Comparison of ENCODE assay signal across 10 mouse cellular contexts in genomic region chr15:103302341-103303021, GRCm38 (mm10). TPM values are rescaled to one million over a fixed set of nuclear protein-coding genes. Genes with fewer than 3 reads are reported as not detected.
DNase-seq lines count a peak whose midpoint lies in the region; ATAC-seq and TF ChIP-seq lines count a peak whose summit lies in the region.
"Had no signal": no experiment of that assay in that cellular context is flagged by ENCODE, and none has a peak within 500 bp of the region (broad histone marks: within the 10 kb centered on the region; RNA-seq: fewer than 3 reads in every experiment).

No protein-coding gene starts in this region.

- ATAC-seq in liver, embryonic 11.5 days (replicated peaks; ENCODE audit: low FRiP score): no peak
- ATAC-seq in liver, postnatal 0 days: no peak
- ATAC-seq in forebrain, embryonic 11.5 days (replicated peaks; ENCODE audit: low FRiP score): no peak
- ATAC-seq in limb, embryonic 13.5 days (ENCODE audit: low FRiP score, low read depth): no peak
- ATAC-seq in stomach, embryonic 15.5 days (ENCODE audit: insufficient read depth, low FRiP score, low read depth): no peak

- peaks cover 12% of the 10 kb centered on the region for H3K36me3 ChIP-seq in liver, embryonic 11.5 days (ENCODE audit: control insufficient read depth, insufficient read depth, low read length)
- H3K36me3 ChIP-seq in liver, postnatal 0 days (replicated peaks; ENCODE audit: insufficient read depth, low read length): peaks cover 20% of the 10 kb centered on the region
- H3K36me3 ChIP-seq in forebrain, embryonic 11.5 days (ENCODE audit: control insufficient read depth, insufficient read depth, low read length): no peaks in the 10 kb centered on the region
- H3K36me3 ChIP-seq in limb, embryonic 13.5 days: peaks cover 18% of the 10 kb centered on the region
- peaks cover 8% of the 10 kb centered on the region; the same call in 1 of the 2 replicates for H3K36me3 ChIP-seq in stomach, embryonic 15.5 days

- no peak overlapping the region; the same call in 1 of the 2 replicates for H3K4me2 ChIP-seq in liver, embryonic 11.5 days
- H3K4me2 ChIP-seq in liver, postnatal 0 days (ENCODE audit: low read depth, low read length): no peak overlapping the region
- H3K4me2 ChIP-seq in forebrain, embryonic 11.5 days (ENCODE audit: low read depth, low read length, severe bottlenecking): no peak overlapping the region
- H3K4me2 ChIP-seq in limb, embryonic 13.5 days (replicated peaks): peak overlapping the region; percentile 36
- H3K4me2 ChIP-seq in stomach, embryonic 15.5 days: no peak overlapping the region

- TF ChIP-seq EP300 in liver, postnatal 0 days (IDR thresholded peaks at IDR 0.05; ENCODE audit: low read depth): no peak

- TF ChIP-seq CTCF in liver, postnatal 0 days (IDR thresholded peaks at IDR 0.05; ENCODE audit: low read depth): no peak

- DNase-seq in liver, embryonic 11.5 days (ENCODE audit: low spot score): no peak
- no peak for DNase-seq in liver, postnatal 0 days
- DNase-seq in forebrain, embryonic 11.5 days (ENCODE audit: low spot score): no peak
- no peak for DNase-seq in layer of hippocampus, adult 11-12 months (ENCODE audit: low spot score)
- no peak for DNase-seq in spleen, postnatal 10 days (ENCODE audit: low spot score in 2 of 2)
- DNase-seq in frontal cortex, postnatal 14 days (ENCODE audit: low spot score in 2 of 2): no peak

- H3K9me3 ChIP-seq in liver, embryonic 11.5 days (ENCODE audit: control insufficient read depth, low read length): no peaks in the 10 kb centered on the region
- H3K9me3 ChIP-seq in liver, postnatal 0 days (ENCODE audit: low read length): no peaks in the 10 kb centered on the region
- H3K9me3 ChIP-seq in forebrain, embryonic 11.5 days (ENCODE audit: control insufficient read depth, low read length): no peaks in the 10 kb centered on the region
- H3K9me3 ChIP-seq in limb, embryonic 13.5 days: no peaks in the 10 kb centered on the region
- H3K9me3 ChIP-seq in stomach, embryonic 15.5 days: no peaks in the 10 kb centered on the region
- H3K9me3 ChIP-seq: G1E had no signal

- H3K27me3 ChIP-seq in liver, embryonic 11.5 days (replicated peaks; ENCODE audit: control insufficient read depth, insufficient read depth, low read length): peaks cover 3% of the 10 kb centered on the region
- H3K27me3 ChIP-seq in liver, postnatal 0 days (ENCODE audit: insufficient read depth, low read length): 0 out of 2 replicates have a peak, but pooled peaks cover 2% of the 10 kb centered on the region
- no peaks in the 10 kb centered on the region for H3K27me3 ChIP-seq in forebrain, embryonic 11.5 days (ENCODE audit: control insufficient read depth, insufficient read depth, low read length)
- H3K27me3 ChIP-seq in limb, embryonic 13.5 days: no peaks in the 10 kb centered on the region
- H3K27me3 ChIP-seq in stomach, embryonic 15.5 days (replicated peaks): no peaks in the 10 kb centered on the region

- no peak overlapping the region for H3K4me3 ChIP-seq in liver, embryonic 11.5 days (ENCODE audit: low read depth, low read length)
- no peak overlapping the region for H3K4me3 ChIP-seq in liver, postnatal 0 days (ENCODE audit: low read depth, low read length)
- no peak overlapping the region for H3K4me3 ChIP-seq in forebrain, embryonic 11.5 days (ENCODE audit: low read depth, low read length)
- no peak overlapping the region for H3K4me3 ChIP-seq in limb, embryonic 13.5 days
- H3K4me3 ChIP-seq in stomach, embryonic 15.5 days (replicated peaks): no peak overlapping the region

- H3K27ac ChIP-seq in liver, embryonic 11.5 days (ENCODE audit: low read depth, low read length): peak overlapping the region; percentile 81
- H3K27ac ChIP-seq in liver, postnatal 0 days (ENCODE audit: low read depth): no peak overlapping the region
- H3K27ac ChIP-seq in forebrain, embryonic 11.5 days (ENCODE audit: low read depth, low read length): peak overlapping the region; percentile 99
- peak overlapping the region; percentile 97 for H3K27ac ChIP-seq in limb, embryonic 13.5 days
- H3K27ac ChIP-seq in stomach, embryonic 15.5 days: peak overlapping the region; percentile 78

- no peak overlapping the region for H3K9ac ChIP-seq in liver, embryonic 11.5 days (ENCODE audit: low read depth, low read length)
- H3K9ac ChIP-seq in liver, postnatal 0 days (replicated peaks): no peak overlapping the region
- H3K9ac ChIP-seq in forebrain, embryonic 11.5 days (ENCODE audit: low read length): peak overlapping the region; percentile 45; the same call in 1 of the 2 replicates
- peak overlapping the region; percentile 48; the same call in 1 of the 2 replicates for H3K9ac ChIP-seq in limb, embryonic 13.5 days
- H3K9ac ChIP-seq in stomach, embryonic 15.5 days: no peak overlapping the region

- H3K4me1 ChIP-seq in liver, embryonic 11.5 days (replicated peaks; ENCODE audit: control insufficient read depth, insufficient read depth, low read length): peaks cover 54% of the 10 kb centered on the region
- H3K4me1 ChIP-seq in liver, postnatal 0 days (ENCODE audit: insufficient read depth): peaks cover 27% of the 10 kb centered on the region
- peaks cover 72% of the 10 kb centered on the region for H3K4me1 ChIP-seq in forebrain, embryonic 11.5 days (replicated peaks; ENCODE audit: control insufficient read depth, insufficient read depth, low read length)
- H3K4me1 ChIP-seq in limb, embryonic 13.5 days: peaks cover 88% of the 10 kb centered on the region
- peaks cover 69% of the 10 kb centered on the region for H3K4me1 ChIP-seq in stomach, embryonic 15.5 days

- 37% methylated on average over 6 of the region's 6 CpGs for WGBS in liver, embryonic 11.5 days
- 46% methylated on average over 6 of the region's 6 CpGs for WGBS in liver, postnatal 0 days (ENCODE audit: insufficient replicate concordance)
- WGBS in forebrain, embryonic 11.5 days: 43% methylated on average over 6 of the region's 6 CpGs
- 11% methylated on average over 6 of the region's 6 CpGs for WGBS in limb, embryonic 13.5 days
- 24% methylated on average over 6 of the region's 6 CpGs for WGBS in stomach, embryonic 15.5 days

RNA-seq across cellular contexts. Expression of gene Gpr84, which starts 7.9 kb away (rescaled TPM):
- 0.49 and 0.78 TPM in 2 replicates for polyA plus RNA-seq in liver, embryonic 11.5 days (2014; fragmentation: Nextera tagmentation; extraction: Ambion mirVana)
- 1.1 and 1.8 TPM in 2 replicates for polyA plus RNA-seq in liver, postnatal 0 days (2015; fragmentation: Nextera tagmentation; extraction: Ambion mirVana)
- not detected in 2 replicates for polyA plus RNA-seq in forebrain, embryonic 11.5 days (2014; fragmentation: Nextera tagmentation; extraction: Ambion mirVana)
- polyA plus RNA-seq in limb, embryonic 13.5 days (2015; fragmentation: Nextera tagmentation; extraction: Ambion mirVana): 0.34 and 0.41 TPM in 2 replicates
- polyA plus RNA-seq in stomach, embryonic 15.5 days (2015; fragmentation: Nextera tagmentation; extraction: Ambion mirVana): 0.46 and 0.53 TPM in 2 replicates
- polyA plus RNA-seq: G1E; heart, embryonic 16.5 days had no signal

RNA-seq across cellular contexts. Expression of gene Copz1, which starts 30.0 kb away (rescaled TPM):
- 298 and 328 TPM in 2 replicates for polyA plus RNA-seq in liver, embryonic 11.5 days (2014; fragmentation: Nextera tagmentation; extraction: Ambion mirVana)
- 110 and 121 TPM in 2 replicates for polyA plus RNA-seq in liver, postnatal 0 days (2015; fragmentation: Nextera tagmentation; extraction: Ambion mirVana)
- polyA plus RNA-seq in forebrain, embryonic 11.5 days (2014; fragmentation: Nextera tagmentation; extraction: Ambion mirVana): 265 TPM in 2 replicates
- 283 TPM in 2 replicates for polyA plus RNA-seq in limb, embryonic 13.5 days (2015; fragmentation: Nextera tagmentation; extraction: Ambion mirVana)
- polyA plus RNA-seq in stomach, embryonic 15.5 days (2015; fragmentation: Nextera tagmentation; extraction: Ambion mirVana): 248 and 260 TPM in 2 replicates

RNA-seq across cellular contexts. Expression of gene Zfp385a, which starts 37.4 kb away (rescaled TPM):
- 23.2 and 24.8 TPM in 2 replicates for polyA plus RNA-seq in liver, embryonic 11.5 days (2014; fragmentation: Nextera tagmentation; extraction: Ambion mirVana)
- polyA plus RNA-seq in liver, postnatal 0 days (2015; fragmentation: Nextera tagmentation; extraction: Ambion mirVana): 10.1 TPM in 2 replicates
- polyA plus RNA-seq in forebrain, embryonic 11.5 days (2014; fragmentation: Nextera tagmentation; extraction: Ambion mirVana): 27.4 and 27.8 TPM in 2 replicates
- polyA plus RNA-seq in limb, embryonic 13.5 days (2015; fragmentation: Nextera tagmentation; extraction: Ambion mirVana): 11.7 and 13.1 TPM in 2 replicates
- polyA plus RNA-seq in stomach, embryonic 15.5 days (2015; fragmentation: Nextera tagmentation; extraction: Ambion mirVana): 8.2 and 9.3 TPM in 2 replicates

RNA-seq across cellular contexts. Expression of gene Nfe2, which starts 44.3 kb away (rescaled TPM):
- polyA plus RNA-seq in liver, embryonic 11.5 days (2014; fragmentation: Nextera tagmentation; extraction: Ambion mirVana): 94.1 and 108 TPM in 2 replicates
- polyA plus RNA-seq in liver, postnatal 0 days (2015; fragmentation: Nextera tagmentation; extraction: Ambion mirVana): 85.8 and 89.1 TPM in 2 replicates
- 6.6 and 7.6 TPM in 2 replicates for polyA plus RNA-seq in forebrain, embryonic 11.5 days (2014; fragmentation: Nextera tagmentation; extraction: Ambion mirVana)
- 2.8 and 3.8 TPM in 2 replicates for polyA plus RNA-seq in limb, embryonic 13.5 days (2015; fragmentation: Nextera tagmentation; extraction: Ambion mirVana)
- polyA plus RNA-seq in stomach, embryonic 15.5 days (2015; fragmentation: Nextera tagmentation; extraction: Ambion mirVana): 7.8 and 15.9 TPM in 2 replicates

Comparison
In these comparisons a context has a peak if more than half of its experiments do, and no peak if none do; other contexts are left out.
1. H3K9ac ChIP-seq: peak in forebrain, embryonic 11.5 days (single experiment) and limb, embryonic 13.5 days (single experiment); none in liver, embryonic 11.5 days (single experiment), liver, postnatal 0 days (single experiment) and stomach, embryonic 15.5 days (single experiment).